Mouse (Mus musculus): ENCODE measurements around the gene Wap. TPM values are rescaled to one million over a fixed set of nuclear protein-coding genes. Genes with fewer than 3 reads are reported as not detected.
A peak's percentile ranks its signal among the peaks of the same experiment; 100 is the strongest.

Gene Wap
- polyA plus RNA-seq, 1 experiment from 2014 or later: not detected

DNA sequence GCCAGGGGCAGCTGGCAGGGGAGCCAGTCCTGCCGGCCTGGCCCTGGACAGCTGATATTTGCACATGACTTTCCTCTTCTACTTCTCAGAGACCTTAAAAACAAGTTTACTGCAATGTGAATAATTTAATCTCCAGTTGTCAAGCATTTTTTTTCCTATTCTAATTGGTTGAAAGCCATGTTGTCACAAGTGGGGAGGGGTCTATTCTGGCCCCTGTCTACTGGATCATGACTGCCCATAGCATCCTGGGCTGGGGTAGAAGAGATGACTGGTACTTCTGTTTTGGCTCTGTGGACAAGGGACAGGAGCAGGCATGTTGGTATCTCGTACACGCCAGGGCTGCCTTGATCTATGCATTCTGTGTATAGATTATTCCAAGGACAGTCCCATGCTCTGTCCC lies 41.8 kb downstream of the Wap start:
- no peak for ATAC-seq (ENCODE audit: insufficient read depth, low FRiP score, low TSS enrichment)
- no peaks in the 10 kb centered on the region for H3K27me3 ChIP-seq (ENCODE audit: control insufficient read depth, insufficient read depth, low read length)
- H3K36me3 ChIP-seq (ENCODE audit: control insufficient read depth, insufficient read depth, low read length): peaks cover 20% of the 10 kb centered on the region
- H3K9me3 ChIP-seq (ENCODE audit: control insufficient read depth, low read length): no peaks in the 10 kb centered on the region
- H3K27ac ChIP-seq (ENCODE audit: low read depth, low read length): no peak overlapping the region
- H3K4me1 ChIP-seq (ENCODE audit: control insufficient read depth, insufficient read depth, low read length): peaks cover 12% of the 10 kb centered on the region; the same call in 1 of the 2 replicates
- 85% methylated on average over 3 of the region's 3 CpGs for WGBS
- H3K9ac ChIP-seq (ENCODE audit: low read length): no peak overlapping the region
- no peak overlapping the region for H3K4me2 ChIP-seq (ENCODE audit: low read depth)
- DNase-seq (ENCODE audit: low spot score): no peak
- H3K4me3 ChIP-seq (ENCODE audit: low read depth, low read length): no peak overlapping the region

DNA sequence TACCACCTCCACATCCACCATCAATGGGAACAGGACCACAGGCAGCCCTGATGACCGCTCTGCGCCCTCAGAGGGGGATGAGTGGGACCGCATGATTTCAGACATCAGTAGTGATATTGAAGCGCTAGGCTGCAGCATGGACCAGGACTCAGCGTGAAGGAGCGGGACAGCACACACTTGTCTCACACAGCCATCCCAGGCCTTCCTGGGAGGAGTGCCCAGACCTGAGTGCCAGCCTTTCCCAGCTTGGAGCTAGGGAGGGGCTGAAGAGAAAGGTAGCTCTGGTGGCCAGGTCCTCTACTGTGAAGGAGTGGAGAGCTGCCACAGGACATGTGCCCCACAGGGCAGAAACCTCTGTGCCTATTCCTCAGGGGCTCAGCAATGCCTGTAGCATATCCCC lies 42.2 kb downstream of the Wap start:
- no peak overlapping the region for H3K4me2 ChIP-seq (ENCODE audit: low read depth)
- ATAC-seq (ENCODE audit: insufficient read depth, low FRiP score, low TSS enrichment) (no peak), DNase-seq (ENCODE audit: low spot score) (no peak)
- 95% methylated on average over 6 of the region's 6 CpGs for WGBS
- peaks cover 21% of the 10 kb centered on the region for H3K36me3 ChIP-seq (ENCODE audit: control insufficient read depth, insufficient read depth, low read length)
- no peak overlapping the region for H3K9ac ChIP-seq (ENCODE audit: low read length)
- 0 out of 2 replicates have a peak overlapping the region, but pooled peaks have one; percentile 14 for H3K27ac ChIP-seq (ENCODE audit: low read depth, low read length)
- H3K9me3 ChIP-seq (ENCODE audit: control insufficient read depth, low read length): no peaks in the 10 kb centered on the region
- no peaks in the 10 kb centered on the region for H3K27me3 ChIP-seq (ENCODE audit: control insufficient read depth, insufficient read depth, low read length)
- no peak overlapping the region for H3K4me3 ChIP-seq (ENCODE audit: low read depth, low read length)
- peaks cover 12% of the 10 kb centered on the region; the same call in 1 of the 2 replicates for H3K4me1 ChIP-seq (ENCODE audit: control insufficient read depth, insufficient read depth, low read length)

DNA sequence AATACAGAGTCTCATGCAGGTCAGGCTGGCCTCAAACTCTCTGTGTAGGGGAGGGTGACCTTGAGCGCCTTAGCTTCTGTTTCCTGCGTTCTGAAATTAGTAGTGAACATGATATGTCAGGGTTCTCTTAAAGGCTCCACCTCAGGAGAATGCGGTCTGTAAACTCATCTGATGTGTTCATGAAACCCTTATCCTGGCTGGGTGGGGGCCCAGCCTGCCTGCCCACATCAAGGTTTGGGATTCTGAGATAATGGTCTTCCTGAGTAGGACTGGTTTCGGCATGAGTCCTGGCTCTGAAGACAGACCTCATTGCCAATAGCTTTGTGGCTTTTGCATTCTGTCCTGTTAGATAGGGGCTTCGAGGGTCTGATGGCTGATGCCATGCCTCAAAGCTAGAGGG lies 43.1 kb downstream of the Wap start:
- Histone ChIP-seq H3K27me3 (ENCODE audit: control insufficient read depth, insufficient read depth, low read length) (no peaks in the 10 kb centered on the region), H3K9me3 (ENCODE audit: control insufficient read depth, low read length) (no peaks in the 10 kb centered on the region), H3K4me1 (ENCODE audit: control insufficient read depth, insufficient read depth, low read length) (peaks cover 12% of the 10 kb centered on the region; the same call in 1 of the 2 replicates), H3K9ac (ENCODE audit: low read length) (no peak overlapping the region), H3K36me3 (ENCODE audit: control insufficient read depth, insufficient read depth, low read length) (peaks cover 25% of the 10 kb centered on the region), H3K27ac (ENCODE audit: low read depth, low read length) (no peak overlapping the region), H3K4me3 (ENCODE audit: low read depth, low read length) (no peak overlapping the region), H3K4me2 (ENCODE audit: low read depth) (no peak overlapping the region)
- ATAC-seq (ENCODE audit: insufficient read depth, low FRiP score, low TSS enrichment) (no peak), DNase-seq (ENCODE audit: low spot score) (no peak)
- WGBS: 92% methylated on average over 5 of the region's 5 CpGs

DNA sequence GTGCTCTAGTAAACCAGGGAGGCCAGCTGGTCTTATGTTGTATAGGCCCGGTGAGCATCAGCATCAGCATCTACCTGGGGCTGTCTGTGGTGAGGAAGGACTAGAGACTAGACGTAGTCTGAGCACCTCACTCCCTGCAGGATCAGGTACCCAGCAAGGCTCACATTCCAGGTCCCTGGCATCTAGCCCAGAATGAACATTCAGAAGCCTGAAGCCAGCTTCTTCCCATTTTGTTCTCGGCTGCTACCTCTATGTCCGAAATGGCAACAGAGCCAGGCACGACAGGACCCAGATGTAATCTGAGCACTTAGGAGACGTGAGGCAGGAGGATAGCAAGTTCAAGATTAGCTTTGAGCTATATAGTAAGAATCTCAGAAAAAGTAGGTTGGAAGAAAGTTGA lies 43.6 kb downstream of the Wap start:
- Histone ChIP-seq H3K27me3 (ENCODE audit: control insufficient read depth, insufficient read depth, low read length) (no peaks in the 10 kb centered on the region), H3K9me3 (ENCODE audit: control insufficient read depth, low read length) (no peaks in the 10 kb centered on the region), H3K27ac (ENCODE audit: low read depth, low read length) (no peak overlapping the region), H3K36me3 (ENCODE audit: control insufficient read depth, insufficient read depth, low read length) (peaks cover 25% of the 10 kb centered on the region), H3K9ac (ENCODE audit: low read length) (no peak overlapping the region), H3K4me3 (ENCODE audit: low read depth, low read length) (no peak overlapping the region), H3K4me1 (ENCODE audit: control insufficient read depth, insufficient read depth, low read length) (peaks cover 12% of the 10 kb centered on the region; the same call in 1 of the 2 replicates), H3K4me2 (ENCODE audit: low read depth) (no peak overlapping the region)
- no peak for ATAC-seq (ENCODE audit: insufficient read depth, low FRiP score, low TSS enrichment)
- no peak for DNase-seq (ENCODE audit: low spot score)
- 89% methylated on average over 6 of the region's 6 CpGs for WGBS

DNA sequence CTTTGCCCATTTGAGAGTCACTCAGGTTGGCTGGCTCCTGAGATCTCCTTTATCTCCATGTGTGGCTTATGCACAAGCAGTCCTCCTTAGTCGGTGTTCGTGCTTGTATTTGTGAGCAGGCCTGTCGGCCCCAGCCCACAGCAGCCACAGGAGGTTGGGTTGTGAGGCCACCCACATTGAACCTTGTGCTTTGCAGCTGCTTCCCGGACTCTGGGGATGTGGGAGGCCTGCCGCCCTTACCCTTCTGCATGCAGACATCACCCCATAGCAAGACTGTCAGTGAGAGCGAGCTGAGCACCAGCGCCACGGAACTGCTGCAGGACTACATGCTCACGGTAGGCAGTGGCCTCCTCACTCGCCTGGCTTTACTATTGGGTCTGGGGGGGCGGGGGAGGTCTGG lies 45.0 kb downstream of the Wap start:
- Histone ChIP-seq H3K4me3 (ENCODE audit: low read depth, low read length) (no peak overlapping the region), H3K4me2 (ENCODE audit: low read depth) (no peak overlapping the region), H3K27me3 (ENCODE audit: control insufficient read depth, insufficient read depth, low read length) (no peaks in the 10 kb centered on the region), H3K36me3 (ENCODE audit: control insufficient read depth, insufficient read depth, low read length) (peaks cover 25% of the 10 kb centered on the region), H3K9me3 (ENCODE audit: control insufficient read depth, low read length) (no peaks in the 10 kb centered on the region), H3K27ac (ENCODE audit: low read depth, low read length) (no peak overlapping the region), H3K4me1 (ENCODE audit: control insufficient read depth, insufficient read depth, low read length) (peaks cover 2% of the 10 kb centered on the region; the same call in 1 of the 2 replicates), H3K9ac (ENCODE audit: low read length) (no peak overlapping the region)
- ATAC-seq (ENCODE audit: insufficient read depth, low FRiP score, low TSS enrichment): no peak
- no peak for DNase-seq (ENCODE audit: low spot score)
- 79% methylated on average over 11 of the region's 11 CpGs for WGBS

DNA sequence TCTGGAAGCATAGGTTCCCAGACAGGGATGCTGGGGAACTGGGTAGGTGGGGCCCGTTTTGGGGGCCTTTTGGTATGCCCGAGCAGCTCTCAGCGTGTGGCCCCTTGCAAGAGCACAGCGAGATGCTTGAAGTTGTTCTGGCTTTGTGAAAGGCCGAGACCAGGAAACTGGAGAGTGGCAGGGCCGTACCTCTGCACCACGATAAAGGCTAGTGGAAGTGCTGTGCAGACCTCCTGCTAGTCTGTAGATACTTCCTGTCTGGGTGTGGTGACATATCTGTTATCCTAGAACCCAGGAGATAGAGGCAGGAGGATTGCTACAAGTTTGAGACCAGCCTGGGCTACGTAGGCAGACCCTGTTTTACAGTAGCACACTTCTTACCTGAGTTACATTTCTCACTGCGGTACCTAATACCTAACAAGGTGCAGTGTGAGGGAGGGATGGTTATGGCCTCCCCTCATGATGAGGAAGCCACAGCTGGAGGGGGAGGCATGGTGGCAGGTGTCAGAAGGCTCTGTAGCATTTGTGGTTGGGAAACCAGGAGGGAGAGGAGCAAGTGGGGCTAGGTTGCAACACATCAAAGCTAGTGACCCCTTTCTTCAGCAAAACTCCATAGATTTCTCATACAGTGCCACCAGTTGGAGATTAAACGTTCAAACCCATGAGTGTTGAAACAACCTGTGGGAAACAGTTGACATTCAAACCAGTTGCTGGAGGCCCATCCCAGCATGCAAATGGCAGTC lies 47.3 kb downstream of the Wap start:
- WGBS: 84% methylated on average over 10 of the region's 10 CpGs
- ATAC-seq (ENCODE audit: insufficient read depth, low FRiP score, low TSS enrichment) (no peak), DNase-seq (ENCODE audit: low spot score) (no peak)
- Histone ChIP-seq H3K4me1 (ENCODE audit: control insufficient read depth, insufficient read depth, low read length) (no peaks in the 10 kb centered on the region), H3K9me3 (ENCODE audit: control insufficient read depth, low read length) (no peaks in the 10 kb centered on the region), H3K27ac (ENCODE audit: low read depth, low read length) (no peak overlapping the region), H3K4me2 (ENCODE audit: low read depth) (no peak overlapping the region), H3K36me3 (ENCODE audit: control insufficient read depth, insufficient read depth, low read length) (peaks cover 18% of the 10 kb centered on the region), H3K9ac (ENCODE audit: low read length) (no peak overlapping the region), H3K27me3 (ENCODE audit: control insufficient read depth, insufficient read depth, low read length) (no peaks in the 10 kb centered on the region), H3K4me3 (ENCODE audit: low read depth, low read length) (no peak overlapping the region)

DNA sequence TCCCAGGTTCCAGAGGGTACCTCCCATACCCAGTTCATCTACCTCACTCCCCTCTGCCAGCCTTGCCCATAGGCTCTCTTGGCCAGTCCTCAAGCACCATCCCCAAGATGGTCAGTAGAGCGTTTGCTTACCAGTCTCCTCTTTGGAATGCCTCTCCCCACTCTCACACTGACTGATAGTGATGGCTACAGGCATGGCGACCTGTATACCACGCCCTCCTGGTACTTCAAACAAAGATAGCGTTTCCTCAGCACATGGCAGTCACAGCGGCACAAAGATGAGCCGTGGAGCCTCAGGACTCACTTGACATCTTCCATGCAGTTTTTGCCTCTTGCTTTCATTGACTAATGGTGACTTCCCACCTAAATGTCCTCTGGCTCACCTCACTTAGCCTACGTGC lies 48.6 kb downstream of the Wap start:
- H3K27me3 ChIP-seq (ENCODE audit: control insufficient read depth, insufficient read depth, low read length): no peaks in the 10 kb centered on the region
- no peak overlapping the region for H3K4me2 ChIP-seq (ENCODE audit: low read depth)
- peaks cover 20% of the 10 kb centered on the region for H3K36me3 ChIP-seq (ENCODE audit: control insufficient read depth, insufficient read depth, low read length)
- H3K4me1 ChIP-seq (ENCODE audit: control insufficient read depth, insufficient read depth, low read length): no peaks in the 10 kb centered on the region
- 88% methylated on average over 7 of the region's 7 CpGs for WGBS
- no peak overlapping the region for H3K9ac ChIP-seq (ENCODE audit: low read length)
- no peaks in the 10 kb centered on the region for H3K9me3 ChIP-seq (ENCODE audit: control insufficient read depth, low read length)
- ATAC-seq (ENCODE audit: insufficient read depth, low FRiP score, low TSS enrichment) (no peak), DNase-seq (ENCODE audit: low spot score) (no peak)
- no peak overlapping the region for H3K4me3 ChIP-seq (ENCODE audit: low read depth, low read length)
- no peak overlapping the region for H3K27ac ChIP-seq (ENCODE audit: low read depth, low read length)

DNA sequence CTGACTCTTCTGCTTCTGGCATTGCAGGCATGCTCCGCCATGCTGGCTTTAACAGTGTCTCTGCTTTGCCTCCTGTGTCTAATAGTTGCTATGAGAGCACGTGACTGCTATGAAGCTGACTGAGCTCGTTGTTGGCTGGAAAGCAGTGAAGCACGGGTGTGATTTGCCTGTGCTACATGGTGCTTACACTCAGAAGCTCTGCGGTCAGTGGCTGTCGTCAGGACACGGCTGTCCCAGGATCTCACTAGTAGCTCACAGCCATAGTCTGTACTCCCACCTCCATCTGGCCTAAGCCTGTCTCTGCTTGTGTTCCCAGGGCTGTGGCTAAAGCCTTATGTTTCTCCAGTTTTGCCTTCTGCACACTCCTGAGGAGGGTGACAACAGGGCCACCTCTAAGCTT lies 50.1 kb downstream of the Wap start:
- H3K9ac ChIP-seq (ENCODE audit: low read length): no peak overlapping the region
- WGBS: 89% methylated on average over 7 of the region's 7 CpGs
- H3K9me3 ChIP-seq (ENCODE audit: control insufficient read depth, low read length): no peaks in the 10 kb centered on the region
- DNase-seq (ENCODE audit: low spot score) (no peak), ATAC-seq (ENCODE audit: insufficient read depth, low FRiP score, low TSS enrichment) (no peak)
- no peak overlapping the region for H3K27ac ChIP-seq (ENCODE audit: low read depth, low read length)
- H3K27me3 ChIP-seq (ENCODE audit: control insufficient read depth, insufficient read depth, low read length): no peaks in the 10 kb centered on the region
- no peak overlapping the region for H3K4me2 ChIP-seq (ENCODE audit: low read depth)
- peaks cover 11% of the 10 kb centered on the region for H3K36me3 ChIP-seq (ENCODE audit: control insufficient read depth, insufficient read depth, low read length)
- H3K4me3 ChIP-seq (ENCODE audit: low read depth, low read length): no peak overlapping the region
- no peaks in the 10 kb centered on the region for H3K4me1 ChIP-seq (ENCODE audit: control insufficient read depth, insufficient read depth, low read length)

DNA sequence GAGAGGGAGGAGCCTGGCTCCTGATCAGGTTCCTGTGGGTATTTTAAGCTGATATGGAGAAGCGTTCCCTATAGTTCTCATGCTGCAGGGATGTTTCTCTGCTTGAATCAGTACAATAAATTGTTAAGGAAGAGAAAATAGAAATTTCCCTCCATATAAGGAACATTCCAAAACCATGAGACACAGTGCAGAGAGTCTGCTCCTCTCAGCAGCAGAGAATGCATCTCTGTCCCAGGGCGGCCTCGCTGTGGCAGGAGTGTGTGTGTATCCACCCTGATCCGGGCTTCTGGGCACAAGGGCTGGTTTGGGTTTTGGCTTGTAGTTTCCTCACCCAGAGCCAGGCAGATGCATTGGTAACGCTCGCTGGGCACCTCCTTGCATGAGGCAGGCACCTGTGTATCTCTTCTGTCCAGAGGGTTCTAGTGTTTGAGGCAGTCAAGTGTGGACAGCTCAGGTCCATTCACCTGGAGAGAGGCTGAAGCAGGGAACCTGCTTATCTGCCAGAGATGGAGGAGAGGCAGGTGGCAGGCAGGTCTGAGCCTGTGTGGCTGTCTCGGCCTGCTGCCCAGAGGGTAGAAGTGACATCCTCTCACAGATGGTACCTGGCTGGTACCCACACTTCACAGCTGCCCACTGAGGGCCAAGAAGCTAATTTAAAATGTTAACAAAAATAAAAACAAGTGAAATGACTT lies 51.0 kb downstream of the Wap start:
- H3K4me2 ChIP-seq (ENCODE audit: low read depth): no peak overlapping the region
- no peak overlapping the region for H3K27ac ChIP-seq (ENCODE audit: low read depth, low read length)
- 90% methylated on average over 7 of the region's 7 CpGs for WGBS
- ATAC-seq (ENCODE audit: insufficient read depth, low FRiP score, low TSS enrichment) (no peak), DNase-seq (ENCODE audit: low spot score) (no peak)
- no peak overlapping the region for H3K9ac ChIP-seq (ENCODE audit: low read length)
- H3K4me3 ChIP-seq (ENCODE audit: low read depth, low read length): no peak overlapping the region
- no peaks in the 10 kb centered on the region for H3K9me3 ChIP-seq (ENCODE audit: control insufficient read depth, low read length)
- no peaks in the 10 kb centered on the region for H3K4me1 ChIP-seq (ENCODE audit: control insufficient read depth, insufficient read depth, low read length)
- H3K27me3 ChIP-seq (ENCODE audit: control insufficient read depth, insufficient read depth, low read length): no peaks in the 10 kb centered on the region
- H3K36me3 ChIP-seq (ENCODE audit: control insufficient read depth, insufficient read depth, low read length): peaks cover 11% of the 10 kb centered on the region

All from neural tube, embryonic 11.5 days (tissue).